Mouse (Mus musculus) stomach, embryonic 14.5 days (tissue): ENCODE data around the gene Filip1l. TPM values are rescaled to one million over a fixed set of nuclear protein-coding genes. Genes with fewer than 3 reads are reported as not detected.

Experiments used
- ATAC-seq: fragments of 200-750 bp; cut with Nextera tagmentation; 2 replicates; pipeline ENCODE4 v1.8.0; 2017; ENCODE audit warnings: low read depth, moderate TSS enrichment; ENCODE audit not compliant: insufficient number of reproducible peaks, insufficient read depth, low FRiP score
- H3K27ac ChIP-seq: fragments of 300-500 bp; sonication (generic); 2 replicates; pipeline ENCODE4 v1.5.1; 2014; ENCODE audit warnings: mild to moderate bottlenecking, low read length, moderate library complexity, mixed read lengths
- H3K27me3 ChIP-seq: fragments of 300-500 bp; sonication (generic); 2 replicates; pipeline ENCODE4 v1.6.1; 2014; ENCODE audit warnings: low read length, control low read depth, mixed read lengths; ENCODE audit not compliant: control insufficient read depth, insufficient read depth
- H3K36me3 ChIP-seq: fragments of 300-500 bp; sonication (generic); 2 replicates; pipeline ENCODE4 v1.6.1; 2014; ENCODE audit warnings: mild to moderate bottlenecking, control low read depth, low read length, moderate library complexity, mixed read lengths; ENCODE audit not compliant: control insufficient read depth, insufficient read depth
- H3K4me1 ChIP-seq: fragments of 300-500 bp; sonication (generic); 2 replicates; pipeline ENCODE4 v1.6.1; 2014; ENCODE audit warnings: low read length, control low read depth, mixed read lengths; ENCODE audit not compliant: control insufficient read depth, insufficient read depth
- H3K4me2 ChIP-seq: fragments of 300-500 bp; sonication (generic); replicated peaks from 2 replicates; pipeline ENCODE4 v1.6.1; 2014; ENCODE audit warnings: low read depth, low read length, control low read depth
- H3K4me3 ChIP-seq: fragments of 300-500 bp; sonication (generic); 2 replicates; pipeline ENCODE4 v1.5.1; 2014; ENCODE audit warnings: low read depth, low read length, control low read depth
- H3K9ac ChIP-seq: fragments of 300-500 bp; sonication (generic); replicated peaks from 2 replicates; pipeline ENCODE4 v1.6.1; 2014; ENCODE audit warnings: low read depth, mild to moderate bottlenecking, control low read depth, low read length, moderate library complexity, mixed read lengths
- H3K9me3 ChIP-seq: fragments of 300-500 bp; sonication (generic); 2 replicates; pipeline ENCODE4 v1.6.1; 2016; ENCODE audit warnings: low read depth, low read length, control low read depth; ENCODE audit not compliant: control insufficient read depth
- WGBS: fragments of 180-500 bp; shearing (Covaris S2); extraction: QIAGEN DNeasy Blood & Tissue Kit; methylation state at CpG from one replicate; pipeline ENCODE4 v1.1.7; 2014; 5-methylcytosine and 5-hydroxymethylcytosine counted together
- polyA plus RNA-seq: library from polyadenylated mRNA; unstranded; fragments of >200 nt; fragmentation: Nextera tagmentation; extraction: Ambion mirVana; gene quantifications from 2 replicates; pipeline ENCODE4 v1.2.1, GENCODE M21; 2014

The Filip1l gene
- polyA plus RNA-seq, 1 experiment from 2014 or later, result 54.7 TPM

DNA sequence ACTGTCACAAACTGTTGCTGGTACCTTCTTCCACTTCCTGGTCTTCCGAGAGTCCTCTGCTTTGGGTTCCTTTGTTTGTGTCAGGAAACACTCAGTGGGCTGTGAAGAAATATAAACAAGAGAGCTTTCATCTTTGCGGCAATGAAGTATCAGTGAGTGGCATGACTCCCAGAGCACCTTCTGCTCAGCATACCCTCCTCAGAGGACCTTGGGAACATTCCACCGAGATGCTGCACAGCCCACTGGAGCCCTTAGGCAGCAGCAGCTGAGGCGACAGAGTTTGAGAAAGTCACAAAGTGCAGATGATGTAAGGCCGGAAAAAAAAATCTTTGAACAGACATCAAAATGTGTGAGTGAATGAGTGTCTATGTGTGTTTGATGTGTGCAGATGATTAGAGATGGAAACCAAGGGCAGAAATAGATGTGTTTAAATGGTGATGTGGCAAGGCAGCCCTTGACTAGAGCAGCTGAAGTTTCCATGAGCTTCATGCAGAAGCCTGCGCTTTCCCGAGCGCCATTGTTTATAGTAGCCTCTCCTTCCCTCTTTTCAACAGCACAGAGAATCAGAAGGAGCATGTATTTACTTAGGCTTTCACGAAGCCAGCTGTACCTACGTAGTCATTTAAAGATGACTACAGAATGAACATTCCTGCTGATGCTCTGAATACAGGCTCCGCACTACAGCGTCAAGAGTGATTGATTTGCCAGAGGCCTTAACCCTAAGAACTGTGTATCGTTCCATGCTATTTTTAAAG lies 34.8 kb upstream of the Filip1l start:
- WGBS, result 19% methylated on average over 13 of the region's 13 CpGs
- no peaks in the 10 kb centered on the region for H3K36me3 ChIP-seq
- no peak overlapping the region for H3K4me3 ChIP-seq
- H3K27ac ChIP-seq, result peak overlapping the region; percentile 56; the same call in 1 of the 2 replicates
- H3K9ac ChIP-seq, result no peak overlapping the region
- H3K4me1 ChIP-seq, result peaks cover 15% of the 10 kb centered on the region
- ATAC-seq, result peak; percentile 62; the same call in 1 of the 2 replicates
- no peaks in the 10 kb centered on the region for H3K9me3 ChIP-seq
- no peak overlapping the region for H3K4me2 ChIP-seq
- no peaks in the 10 kb centered on the region for H3K27me3 ChIP-seq

GRCm38 (mm10) chr16:57318637-57319125 lies 34.2 kb upstream of the Filip1l start:
- Histone ChIP-seq H3K27me3 (no peaks in the 10 kb centered on the region), H3K4me2 (no peak overlapping the region), H3K27ac (no peak overlapping the region), H3K4me3 (no peak overlapping the region), H3K9me3 (no peaks in the 10 kb centered on the region), H3K9ac (no peak overlapping the region), H3K36me3 (no peaks in the 10 kb centered on the region), H3K4me1 (peaks cover 15% of the 10 kb centered on the region)
- 58% methylated on average over 8 of the region's 8 CpGs for WGBS
- no peak for ATAC-seq

DNA sequence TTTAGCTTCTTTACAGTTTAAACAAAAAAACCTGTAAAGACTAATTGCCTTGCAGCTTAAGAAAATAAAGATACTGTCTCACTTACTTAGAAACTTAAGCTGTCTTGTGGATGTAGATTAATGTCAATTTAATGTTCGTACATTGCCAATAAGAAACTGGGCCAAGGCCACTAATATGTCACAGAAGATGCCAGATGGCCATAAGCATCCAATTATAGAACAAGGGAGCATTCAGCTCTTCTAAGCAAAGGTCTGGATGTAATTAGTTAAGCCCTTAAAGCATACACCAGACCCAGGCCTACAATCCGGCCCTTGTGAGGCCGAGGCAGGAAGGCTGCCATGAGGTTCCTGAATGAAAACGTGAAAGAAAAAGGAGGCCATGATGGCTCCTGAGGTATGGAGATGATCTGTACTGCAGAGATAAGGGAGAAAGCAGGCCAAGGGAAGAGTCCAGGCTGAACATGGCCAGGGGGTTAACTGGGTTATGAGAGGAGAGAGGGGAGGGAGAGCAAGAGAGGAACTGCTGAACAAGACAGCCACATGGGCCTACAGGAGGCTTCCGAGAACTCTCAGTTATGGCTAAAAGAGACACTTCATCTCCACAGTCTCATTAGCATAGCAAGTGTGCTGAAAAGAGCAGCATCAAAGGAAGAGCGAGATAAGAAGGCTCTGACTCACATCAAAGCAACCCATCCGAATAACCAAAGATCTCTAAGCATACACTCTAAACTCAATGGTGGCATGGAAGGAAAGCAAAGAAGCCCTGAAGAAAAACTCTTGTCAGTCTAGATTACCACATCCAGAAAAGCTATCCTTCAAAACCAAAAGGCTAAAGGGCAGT lies 33.4 kb upstream of the Filip1l start:
- Histone ChIP-seq H3K36me3 (no peaks in the 10 kb centered on the region), H3K27me3 (no peaks in the 10 kb centered on the region), H3K27ac (no peak overlapping the region), H3K4me1 (peaks cover 15% of the 10 kb centered on the region), H3K4me2 (no peak overlapping the region), H3K4me3 (no peak overlapping the region), H3K9me3 (no peaks in the 10 kb centered on the region), H3K9ac (no peak overlapping the region)
- ATAC-seq, result no peak
- WGBS, result 77% methylated on average over 7 of the region's 7 CpGs

DNA sequence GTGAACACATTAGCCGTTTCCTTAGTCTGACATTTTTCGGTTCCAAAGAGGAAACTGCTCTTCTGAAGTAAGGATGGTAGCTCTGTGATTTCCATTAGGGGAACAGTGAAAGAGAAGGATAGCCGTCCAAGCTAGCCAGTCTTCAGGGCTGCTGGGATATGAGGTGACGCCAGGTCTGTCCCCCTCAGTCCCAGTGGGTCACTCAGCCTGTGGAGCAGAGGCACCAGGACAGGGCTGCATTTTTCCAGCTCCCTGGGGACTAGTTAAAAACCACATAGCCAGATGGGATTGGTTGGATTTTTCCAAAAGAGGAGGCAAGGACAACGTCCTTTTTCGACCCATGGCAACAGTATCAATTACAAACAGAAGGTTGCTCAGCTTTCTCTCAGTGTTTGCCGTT lies 25.9 kb upstream of the Filip1l start:
- Histone ChIP-seq H3K9me3 (no peaks in the 10 kb centered on the region), H3K4me1 (no peaks in the 10 kb centered on the region), H3K9ac (no peak overlapping the region), H3K4me3 (no peak overlapping the region), H3K27ac (no peak overlapping the region), H3K36me3 (no peaks in the 10 kb centered on the region), H3K27me3 (no peaks in the 10 kb centered on the region), H3K4me2 (no peak overlapping the region)
- no peak for ATAC-seq
- WGBS, result 80% methylated on average over 7 of the region's 7 CpGs

GRCm38 (mm10) chr16:57329028-57329427 lies 23.9 kb upstream of the Filip1l start:
- H3K4me1 ChIP-seq, result no peaks in the 10 kb centered on the region
- H3K36me3 ChIP-seq, result no peaks in the 10 kb centered on the region
- ATAC-seq, result no peak
- H3K9ac ChIP-seq, result no peak overlapping the region
- no peak overlapping the region for H3K27ac ChIP-seq
- no peak overlapping the region for H3K4me2 ChIP-seq
- WGBS, result 81% methylated on average over 8 of the region's 8 CpGs
- no peaks in the 10 kb centered on the region for H3K27me3 ChIP-seq
- H3K9me3 ChIP-seq, result no peaks in the 10 kb centered on the region
- no peak overlapping the region for H3K4me3 ChIP-seq

GRCm38 (mm10) chr16:57330111-57330510 lies 22.8 kb upstream of the Filip1l start:
- no peak overlapping the region for H3K9ac ChIP-seq
- H3K27ac ChIP-seq, result no peak overlapping the region
- no peak for ATAC-seq
- no peaks in the 10 kb centered on the region for H3K36me3 ChIP-seq
- H3K9me3 ChIP-seq, result no peaks in the 10 kb centered on the region
- no peak overlapping the region for H3K4me2 ChIP-seq
- no peaks in the 10 kb centered on the region for H3K4me1 ChIP-seq
- no peak overlapping the region for H3K4me3 ChIP-seq
- no peaks in the 10 kb centered on the region for H3K27me3 ChIP-seq
- WGBS, result 85% methylated on average over 2 of the region's 2 CpGs

DNA sequence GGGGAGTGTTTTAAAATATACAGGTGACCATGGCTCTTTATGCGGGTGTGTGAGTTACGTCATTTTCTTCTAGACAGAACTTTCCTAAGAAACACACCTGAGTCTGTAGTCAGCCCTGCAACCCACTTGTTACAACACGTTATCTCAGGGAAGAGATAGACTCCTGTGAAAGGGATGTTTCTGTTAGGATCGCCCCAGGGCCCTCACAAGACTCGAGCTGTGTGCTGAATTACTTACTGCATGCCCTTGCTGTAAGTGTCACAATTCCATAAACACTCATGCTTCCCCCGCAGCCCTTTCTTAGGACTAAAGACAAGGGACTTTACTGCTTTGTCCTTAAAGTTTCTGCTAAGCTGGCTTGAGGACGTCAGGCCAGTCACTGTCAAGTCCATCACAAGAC lies 20.6 kb upstream of the Filip1l start:
- Histone ChIP-seq H3K9ac (no peak overlapping the region), H3K9me3 (no peaks in the 10 kb centered on the region), H3K27ac (no peak overlapping the region), H3K4me1 (no peaks in the 10 kb centered on the region), H3K4me2 (no peak overlapping the region), H3K27me3 (no peaks in the 10 kb centered on the region), H3K36me3 (no peaks in the 10 kb centered on the region), H3K4me3 (no peak overlapping the region)
- no peak for ATAC-seq
- 64% methylated on average over 7 of the region's 7 CpGs for WGBS

GRCm38 (mm10) chr16:57336770-57337423 lies 16.0 kb upstream of the Filip1l start:
- ATAC-seq, result no peak
- no peaks in the 10 kb centered on the region for H3K4me1 ChIP-seq
- no peaks in the 10 kb centered on the region for H3K9me3 ChIP-seq
- 51% methylated on average over 11 of the region's 11 CpGs for WGBS
- H3K27me3 ChIP-seq, result no peaks in the 10 kb centered on the region
- H3K36me3 ChIP-seq, result no peaks in the 10 kb centered on the region
- H3K4me2 ChIP-seq, result no peak overlapping the region
- H3K27ac ChIP-seq, result no peak overlapping the region
- no peak overlapping the region for H3K9ac ChIP-seq
- H3K4me3 ChIP-seq, result no peak overlapping the region
